ENCODE assay signal across 8 mouse cellular contexts in the genomic region with DNA sequence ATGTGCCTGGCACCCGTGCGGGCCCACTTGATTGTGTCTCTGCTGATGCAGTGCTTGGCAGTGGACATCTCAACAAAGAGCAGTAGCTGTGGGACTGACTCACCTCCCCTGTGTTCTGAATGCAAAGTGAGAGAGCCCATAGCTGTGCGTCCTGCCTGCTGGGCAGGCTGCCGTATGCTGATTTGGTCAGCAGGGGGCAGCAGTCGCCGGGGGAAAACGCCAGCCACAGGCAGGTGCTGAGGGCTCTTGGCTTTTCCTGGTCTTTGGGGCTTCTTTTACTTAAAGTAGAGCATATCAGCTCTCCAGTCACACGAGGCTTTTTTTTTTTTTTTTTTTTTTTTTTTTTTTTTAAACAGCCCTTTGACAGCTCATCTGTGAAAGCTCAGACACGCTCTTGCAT. TPM values are rescaled to one million over a fixed set of nuclear protein-coding genes. Genes with fewer than 3 reads are reported as not detected.
DNase-seq lines count a peak whose midpoint lies in the region; ATAC-seq and TF ChIP-seq lines count a peak whose summit lies in the region.

No protein-coding gene starts in this region.

- H3K4me1 ChIP-seq in forebrain, embryonic 14.5 days (ENCODE audit: control insufficient read depth, insufficient read depth, low read length) = peaks cover 23% of the 10 kb centered on the region
- peaks cover 32% of the 10 kb centered on the region for H3K4me1 ChIP-seq in forebrain, embryonic 15.5 days
- H3K4me1 ChIP-seq in bone marrow macrophage, adult 2 months (ENCODE audit: control insufficient read depth, insufficient read depth, low read length) = peaks cover 8% of the 10 kb centered on the region
- H3K4me1 ChIP-seq in kidney, postnatal 0 days (replicated peaks; ENCODE audit: insufficient read depth, low read length) = 0 out of 2 replicates have a peak, but pooled peaks cover 2% of the 10 kb centered on the region
- H3K4me1 ChIP-seq in liver, postnatal 0 days (ENCODE audit: insufficient read depth) = peaks cover 12% of the 10 kb centered on the region
- peaks cover 50% of the 10 kb centered on the region for H3K4me1 ChIP-seq in neural tube, embryonic 15.5 days

- no peak overlapping the region for H3K4me3 ChIP-seq in forebrain, embryonic 14.5 days (ENCODE audit: low read depth, low read length)
- no peak overlapping the region for H3K4me3 ChIP-seq in forebrain, embryonic 15.5 days
- no peak overlapping the region for H3K4me3 ChIP-seq in bone marrow macrophage, adult 2 months (ENCODE audit: insufficient read depth, low read length)
- no peak overlapping the region for H3K4me3 ChIP-seq in kidney, postnatal 0 days (replicated peaks; ENCODE audit: low read depth, low read length)
- H3K4me3 ChIP-seq in liver, postnatal 0 days (ENCODE audit: low read depth, low read length) = no peak overlapping the region
- no peak overlapping the region for H3K4me3 ChIP-seq in neural tube, embryonic 15.5 days (replicated peaks)

- H3K36me3 ChIP-seq in forebrain, embryonic 14.5 days (ENCODE audit: control insufficient read depth, insufficient read depth, low read length) = no peaks in the 10 kb centered on the region
- H3K36me3 ChIP-seq in forebrain, embryonic 15.5 days = no peaks in the 10 kb centered on the region
- no peaks in the 10 kb centered on the region for H3K36me3 ChIP-seq in kidney, postnatal 0 days (ENCODE audit: insufficient read depth, low read length)
- no peaks in the 10 kb centered on the region for H3K36me3 ChIP-seq in liver, postnatal 0 days (replicated peaks; ENCODE audit: insufficient read depth, low read length)
- no peaks in the 10 kb centered on the region for H3K36me3 ChIP-seq in neural tube, embryonic 15.5 days

- TF ChIP-seq CTCF in bone marrow macrophage, adult 2 months (IDR thresholded peaks at IDR 0.05; ENCODE audit: low read depth, low read length) = peak; percentile 74
- TF ChIP-seq CTCF in kidney, postnatal 0 days (IDR thresholded peaks at IDR 0.05; ENCODE audit: low read depth) = peak; percentile 91
- peak; percentile 94 for TF ChIP-seq CTCF in liver, postnatal 0 days (IDR thresholded peaks at IDR 0.05; ENCODE audit: low read depth)

- H3K9ac ChIP-seq in forebrain, embryonic 14.5 days (ENCODE audit: low read length) = no peak overlapping the region
- no peak overlapping the region for H3K9ac ChIP-seq in forebrain, embryonic 15.5 days (replicated peaks)
- H3K9ac ChIP-seq in kidney, postnatal 0 days (ENCODE audit: low read depth, low read length) = no peak overlapping the region
- no peak overlapping the region for H3K9ac ChIP-seq in liver, postnatal 0 days (replicated peaks)
- H3K9ac ChIP-seq in neural tube, embryonic 15.5 days (replicated peaks) = 0 out of 2 replicates have a peak overlapping the region, but pooled peaks have one; percentile 10

- H3K27ac ChIP-seq in forebrain, embryonic 14.5 days (ENCODE audit: low read depth, low read length) = no peak overlapping the region
- H3K27ac ChIP-seq in forebrain, embryonic 15.5 days (replicated peaks) = no peak overlapping the region
- H3K27ac ChIP-seq in bone marrow macrophage, adult 2 months (ENCODE audit: insufficient read depth, low read depth, low read length) = no peak overlapping the region
- H3K27ac ChIP-seq in kidney, postnatal 0 days = no peak overlapping the region
- H3K27ac ChIP-seq in liver, postnatal 0 days (ENCODE audit: low read depth) = no peak overlapping the region
- H3K27ac ChIP-seq in neural tube, embryonic 15.5 days (replicated peaks) = peak overlapping the region; percentile 70

- TF ChIP-seq POLR2A in bone marrow macrophage, adult 2 months (IDR thresholded peaks at IDR 0.05; ENCODE audit: borderline replicate concordance, low read depth, low read length) = no peak

- no peak for TF ChIP-seq EP300 in liver, postnatal 0 days (IDR thresholded peaks at IDR 0.05; ENCODE audit: low read depth)

- WGBS in forebrain, embryonic 14.5 days = 6% methylated on average over 9 of the region's 9 CpGs
- WGBS in forebrain, embryonic 15.5 days = 8% methylated on average over 9 of the region's 9 CpGs
- WGBS in kidney, postnatal 0 days = 3% methylated on average over 9 of the region's 9 CpGs
- 7% methylated on average over 9 of the region's 9 CpGs for WGBS in liver, postnatal 0 days (ENCODE audit: insufficient replicate concordance)
- 2% methylated on average over 9 of the region's 9 CpGs for WGBS in neural tube, embryonic 15.5 days

- H3K27me3 ChIP-seq in forebrain, embryonic 14.5 days (replicated peaks; ENCODE audit: control insufficient read depth, insufficient read depth, low read length) = no peaks in the 10 kb centered on the region
- no peaks in the 10 kb centered on the region for H3K27me3 ChIP-seq in forebrain, embryonic 15.5 days
- no peaks in the 10 kb centered on the region for H3K27me3 ChIP-seq in kidney, postnatal 0 days (ENCODE audit: insufficient read depth, low read length)
- H3K27me3 ChIP-seq in liver, postnatal 0 days (ENCODE audit: insufficient read depth, low read length) = no peaks in the 10 kb centered on the region
- H3K27me3 ChIP-seq in neural tube, embryonic 15.5 days (replicated peaks) = 0 out of 2 replicates have a peak, but pooled peaks cover 3% of the 10 kb centered on the region

- H3K4me2 ChIP-seq in forebrain, embryonic 14.5 days (ENCODE audit: low read length) = no peak overlapping the region
- no peak overlapping the region for H3K4me2 ChIP-seq in forebrain, embryonic 15.5 days (replicated peaks)
- no peak overlapping the region for H3K4me2 ChIP-seq in kidney, postnatal 0 days (ENCODE audit: low read length)
- H3K4me2 ChIP-seq in liver, postnatal 0 days (ENCODE audit: low read depth, low read length) = no peak overlapping the region
- H3K4me2 ChIP-seq in neural tube, embryonic 15.5 days = peak overlapping the region; percentile 28

- no peak for ATAC-seq in forebrain, embryonic 14.5 days
- ATAC-seq in forebrain, embryonic 15.5 days (replicated peaks) = no peak
- ATAC-seq in kidney, postnatal 0 days (replicated peaks; ENCODE audit: low FRiP score, low read depth) = no peak
- ATAC-seq in liver, postnatal 0 days = no peak
- ATAC-seq in neural tube, embryonic 15.5 days (ENCODE audit: low FRiP score) = no peak

- no peaks in the 10 kb centered on the region for H3K9me3 ChIP-seq in forebrain, embryonic 14.5 days (replicated peaks; ENCODE audit: control insufficient read depth, low read length)
- H3K9me3 ChIP-seq in forebrain, embryonic 15.5 days = no peaks in the 10 kb centered on the region
- H3K9me3 ChIP-seq in kidney, postnatal 0 days (replicated peaks; ENCODE audit: low read length) = no peaks in the 10 kb centered on the region
- no peaks in the 10 kb centered on the region for H3K9me3 ChIP-seq in liver, postnatal 0 days (ENCODE audit: low read length)
- no peaks in the 10 kb centered on the region for H3K9me3 ChIP-seq in neural tube, embryonic 15.5 days (replicated peaks)

- peak; percentile 81 for DNase-seq in forebrain, embryonic 14.5 days (ENCODE audit: low spot score)
- DNase-seq in frontal cortex, postnatal 14 days (ENCODE audit: low spot score in 2 of 2) = peak; percentile 68 to 81
- peak; percentile 70 for DNase-seq in kidney, postnatal 0 days (ENCODE audit: low spot score)
- DNase-seq in liver, postnatal 0 days = peak; percentile 83
- peak; percentile 91 for DNase-seq in testis, postnatal 10 days (ENCODE audit: low spot score)

RNA-seq across cellular contexts. Expression of gene Ift27, which starts 4.5 kb away (rescaled TPM):
- 137 and 165 TPM in 2 replicates for polyA plus RNA-seq in forebrain, embryonic 14.5 days (2014; fragmentation: Nextera tagmentation; extraction: Ambion mirVana)
- 118 and 120 TPM in 2 replicates for polyA plus RNA-seq in forebrain, embryonic 15.5 days (2015; fragmentation: Nextera tagmentation; extraction: Ambion mirVana)
- 19.2 and 19.8 TPM in 2 replicates for polyA plus RNA-seq in bone marrow macrophage, adult 2 months (2012; ENCODE audit: insufficient read depth, insufficient read length, missing spikeins)
- 74.7 and 82.9 TPM in 2 replicates for polyA plus RNA-seq in kidney, postnatal 0 days (2015; fragmentation: Nextera tagmentation; extraction: Ambion mirVana)
- polyA plus RNA-seq in liver, postnatal 0 days (2015; fragmentation: Nextera tagmentation; extraction: Ambion mirVana) = 24.4 and 25.3 TPM in 2 replicates
- 88.4 and 99.8 TPM in 2 replicates for polyA plus RNA-seq in neural tube, embryonic 15.5 days (2015; fragmentation: Nextera tagmentation; extraction: Ambion mirVana)

RNA-seq across cellular contexts. Expression of gene Pvalb, which starts 27.8 kb away (rescaled TPM):
- polyA plus RNA-seq in forebrain, embryonic 14.5 days (2014; fragmentation: Nextera tagmentation; extraction: Ambion mirVana) = 0.19 and 1.3 TPM in 2 replicates
- polyA plus RNA-seq in forebrain, embryonic 15.5 days (2015; fragmentation: Nextera tagmentation; extraction: Ambion mirVana) = not detected in 2 replicates
- 0.83 TPM in 1 of 2 replicates, not detected in the other for polyA plus RNA-seq in bone marrow macrophage, adult 2 months (2012; ENCODE audit: insufficient read depth, insufficient read length, missing spikeins)
- 0.24 and 0.43 TPM in 2 replicates for polyA plus RNA-seq in kidney, postnatal 0 days (2015; fragmentation: Nextera tagmentation; extraction: Ambion mirVana)
- polyA plus RNA-seq in liver, postnatal 0 days (2015; fragmentation: Nextera tagmentation; extraction: Ambion mirVana) = 2.4 TPM in 1 of 2 replicates, not detected in the other
- 4.4 and 5.0 TPM in 2 replicates for polyA plus RNA-seq in neural tube, embryonic 15.5 days (2015; fragmentation: Nextera tagmentation; extraction: Ambion mirVana)

RNA-seq across cellular contexts. Expression of gene Cacng2, which starts 58.6 kb away (rescaled TPM):
- 4.7 and 7.0 TPM in 2 replicates for polyA plus RNA-seq in forebrain, embryonic 14.5 days (2014; fragmentation: Nextera tagmentation; extraction: Ambion mirVana)
- 7.0 and 7.6 TPM in 2 replicates for polyA plus RNA-seq in forebrain, embryonic 15.5 days (2015; fragmentation: Nextera tagmentation; extraction: Ambion mirVana)
- not detected in 2 replicates for polyA plus RNA-seq in bone marrow macrophage, adult 2 months (2012; ENCODE audit: insufficient read depth, insufficient read length, missing spikeins)
- polyA plus RNA-seq in kidney, postnatal 0 days (2015; fragmentation: Nextera tagmentation; extraction: Ambion mirVana) = not detected in 2 replicates
- not detected in 2 replicates for polyA plus RNA-seq in liver, postnatal 0 days (2015; fragmentation: Nextera tagmentation; extraction: Ambion mirVana)
- polyA plus RNA-seq in neural tube, embryonic 15.5 days (2015; fragmentation: Nextera tagmentation; extraction: Ambion mirVana) = 15.4 and 18.9 TPM in 2 replicates
